Mouse (Mus musculus): ENCODE results near the gene Fez2.

Fez2 gene

GRCm38 (mm10) chr17:78364555-78365302 is 53.2 kb downstream of the Fez2 start:
- DNase-seq: peak; percentile 9 to 11

GRCm38 (mm10) chr17:78361939-78362728 is 55.8 kb downstream of the Fez2 start:
- peak; percentile 72 to 77 for DNase-seq

DNA sequence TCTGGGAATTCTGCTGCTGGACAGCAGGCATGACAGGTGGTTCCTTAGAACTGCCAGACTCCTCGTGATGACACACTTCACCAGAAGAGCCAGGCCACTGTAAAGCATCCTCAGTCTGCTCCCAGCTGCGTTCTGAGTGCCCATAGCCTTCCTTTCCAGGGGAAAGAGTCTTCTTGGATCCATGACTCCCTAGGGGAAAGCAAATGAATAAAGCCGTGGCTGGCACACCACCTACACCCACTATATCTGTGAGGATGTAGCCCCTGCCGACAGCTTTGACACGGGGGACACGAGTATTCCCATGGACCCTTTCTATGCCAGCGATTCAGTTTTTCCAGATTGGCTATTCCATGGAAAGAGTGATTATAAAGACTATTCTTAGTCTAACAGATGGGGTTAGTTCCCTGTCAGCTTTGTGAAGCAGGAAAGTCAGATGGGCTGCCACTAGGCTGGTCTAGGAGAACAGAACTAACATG is 59.7 kb downstream of the Fez2 start:
- DNase-seq: no peak

GRCm38 (mm10) chr17:78357753-78358152 is 60.2 kb downstream of the Fez2 start:
- DNase-seq: no peak

DNA sequence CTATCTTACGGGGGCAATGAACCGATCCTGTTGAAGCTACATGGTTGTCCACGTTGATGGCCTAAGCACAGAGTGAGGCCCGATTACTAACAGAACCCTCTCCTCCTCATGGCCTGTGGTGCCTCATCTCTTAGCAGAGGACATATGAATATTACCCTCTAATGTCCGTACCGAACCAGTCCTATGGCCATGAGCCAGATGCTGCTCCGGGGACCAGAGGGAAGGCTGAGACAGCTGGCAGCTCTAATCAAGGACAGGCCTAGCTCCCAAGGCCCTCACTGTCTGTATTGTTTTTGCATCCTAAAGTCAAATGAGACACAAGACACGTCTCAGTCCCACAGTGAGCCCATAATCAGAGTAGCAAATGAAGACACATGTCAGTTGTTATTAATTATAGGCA is 62.3 kb downstream of the Fez2 start:
- no peak for DNase-seq

- DNase-seq: no peak
These were observed 63.1 kb downstream of the Fez2 start for GRCm38 (mm10) chr17:78354871-78355270.

DNA sequence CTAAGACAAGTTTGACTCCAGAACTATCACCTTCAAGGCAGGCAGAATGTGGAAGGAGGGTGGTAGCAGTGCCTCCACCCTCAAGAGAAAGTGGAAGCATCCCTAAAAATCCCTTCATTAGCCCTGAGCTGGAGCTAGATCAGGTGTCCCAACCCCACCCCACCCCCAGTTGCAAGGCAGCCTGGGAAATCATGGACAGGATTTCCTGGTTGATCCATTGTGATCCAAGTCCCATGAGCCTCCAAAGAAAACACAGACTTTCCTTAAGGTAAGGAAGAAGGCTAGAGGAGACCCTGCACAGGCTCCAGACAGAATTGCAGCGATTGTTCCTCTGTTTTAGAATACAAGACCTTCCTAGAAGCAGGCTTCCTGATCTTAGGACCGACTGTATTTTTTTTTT is 63.5 kb downstream of the Fez2 start:
- no peak for DNase-seq

DNA sequence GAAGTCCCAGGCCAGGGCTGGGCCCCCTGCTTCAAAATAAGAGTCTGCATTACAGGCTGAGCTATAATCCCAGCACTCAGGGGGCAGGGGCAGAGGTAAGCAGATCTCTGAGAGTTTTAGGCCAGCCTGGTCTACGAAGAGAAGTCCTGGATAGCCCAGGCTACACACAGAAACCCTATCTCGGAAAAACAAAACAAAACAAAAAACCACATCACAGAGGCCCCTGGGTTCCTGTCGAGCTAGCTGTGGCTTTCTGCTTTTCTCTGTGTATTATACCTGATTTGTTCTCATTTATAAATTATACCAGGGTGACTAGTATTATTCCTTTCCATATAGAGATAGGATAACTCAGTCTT is 65.5 kb downstream of the Fez2 start:
- DNase-seq: no peak

DNA sequence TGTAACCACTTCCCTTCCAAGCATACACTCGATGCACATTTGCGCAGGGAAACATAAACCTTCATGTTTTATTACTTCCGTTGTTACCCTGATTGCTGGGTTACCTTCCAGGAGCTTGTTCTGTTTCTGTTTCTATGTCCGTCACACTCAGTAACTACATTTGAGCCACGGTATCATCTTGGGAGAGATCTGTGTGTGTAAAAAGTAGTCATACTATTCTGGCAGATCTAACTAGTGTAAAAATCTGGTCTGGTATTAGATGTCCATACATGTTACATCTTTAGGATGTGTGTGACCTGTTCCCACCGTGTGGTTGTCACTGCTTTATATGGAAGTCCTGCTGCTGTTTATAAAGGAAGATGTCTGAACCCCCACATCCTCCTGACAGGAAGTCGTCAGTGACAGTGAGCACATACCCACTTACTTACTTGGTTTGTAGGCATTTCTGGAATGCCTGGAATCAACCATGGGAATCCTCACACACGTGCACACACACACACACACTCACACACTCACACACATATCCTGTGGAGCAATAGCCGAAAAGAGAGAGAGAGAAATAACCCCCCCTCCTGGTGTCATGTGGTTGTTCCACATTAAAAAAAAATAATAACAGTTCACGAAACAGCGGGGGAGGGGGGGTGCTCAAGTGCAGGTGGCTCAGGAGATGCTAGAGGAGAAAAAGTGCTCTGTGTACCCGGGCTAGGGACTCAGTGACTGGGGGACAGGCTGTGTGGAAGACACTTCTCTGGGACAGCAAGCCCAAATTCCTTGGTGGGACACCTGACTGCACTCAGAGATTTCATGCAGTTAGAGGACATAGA is 66.1 kb downstream of the Fez2 start:
- DNase-seq: peak; percentile 56 to 61

GRCm38 (mm10) chr17:78347111-78347801 is 70.7 kb downstream of the Fez2 start:
- no peak for DNase-seq

DNA sequence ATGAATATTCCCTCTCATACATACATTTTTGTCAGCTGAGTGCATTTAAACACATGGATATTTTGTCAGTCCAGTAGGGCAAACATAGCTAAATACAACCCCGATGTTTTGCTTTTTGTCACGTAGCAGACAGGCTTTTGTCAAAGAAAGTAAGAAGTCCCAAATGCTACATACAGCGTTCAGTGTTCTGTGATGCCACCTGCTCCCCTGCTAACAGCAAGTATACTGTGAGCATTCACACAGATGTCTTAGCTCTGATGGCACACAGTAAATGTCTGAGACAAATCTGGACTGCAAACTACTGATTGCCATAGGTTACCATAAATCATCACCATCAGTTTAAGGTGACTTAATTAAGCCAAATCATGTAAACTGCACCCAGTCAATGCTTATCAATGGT is 74.3 kb downstream of the Fez2 start:
- no peak for DNase-seq

- DNase-seq: no peak
These were observed 82.7 kb downstream of the Fez2 start for GRCm38 (mm10) chr17:78335250-78335649.

DNA sequence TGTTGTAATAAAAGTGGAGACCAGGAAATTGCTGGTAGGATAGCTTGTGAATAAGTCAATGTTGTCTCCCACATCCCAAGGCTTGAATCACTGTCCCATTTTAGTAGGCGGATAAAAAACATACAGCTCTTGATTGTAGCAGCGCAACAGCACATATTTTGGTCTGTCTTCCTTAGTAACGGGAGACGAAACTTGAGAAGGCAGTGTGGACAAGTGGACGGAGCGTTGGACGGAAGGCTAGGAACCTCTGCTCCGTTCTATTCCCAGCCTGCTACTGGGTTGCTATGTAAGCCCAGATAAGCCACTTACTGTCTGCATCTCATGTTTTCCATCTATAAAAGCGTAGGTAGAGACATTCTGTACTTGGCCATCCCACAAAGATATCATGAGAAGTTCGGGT is 84.7 kb downstream of the Fez2 start:
- DNase-seq: no peak

DNA sequence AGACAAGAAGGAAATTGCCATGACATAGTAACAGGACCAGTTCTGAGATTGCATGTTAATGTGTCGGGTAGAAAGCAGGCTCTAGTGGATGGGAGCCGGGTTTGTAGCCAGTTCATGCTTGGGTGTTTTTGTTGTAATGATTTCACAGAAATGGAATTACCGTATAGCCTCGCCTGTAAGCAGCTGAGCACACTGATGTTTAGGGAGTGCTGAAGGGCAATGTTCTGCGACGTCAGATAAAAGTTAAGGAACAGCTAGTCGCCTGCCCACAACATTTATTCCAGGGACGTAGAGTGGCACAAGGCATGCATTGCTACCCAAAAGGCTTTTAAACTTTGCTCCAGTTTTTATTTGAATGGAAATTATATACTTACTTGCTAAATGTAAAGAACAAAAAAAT is 86.5 kb downstream of the Fez2 start:
- no peak for DNase-seq

DNA sequence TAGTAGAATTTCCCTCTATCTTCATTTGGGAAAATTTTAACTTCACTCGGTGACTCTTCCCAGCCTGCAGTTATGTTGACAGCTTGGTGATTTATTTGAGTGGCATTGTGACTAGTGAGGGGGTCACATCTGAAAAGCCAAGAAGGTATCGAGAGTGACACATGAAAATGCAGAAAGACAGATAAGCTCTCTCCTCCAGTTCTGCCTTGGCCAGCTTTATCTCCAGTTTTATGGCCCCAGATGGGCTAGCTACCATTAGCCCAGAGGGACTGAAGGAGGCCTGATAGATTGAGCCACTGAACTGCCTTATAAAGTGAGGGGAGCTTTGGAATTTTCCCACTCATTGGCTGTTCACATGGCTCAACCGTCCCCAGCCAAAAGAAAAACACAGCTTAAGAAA is 89.7 kb downstream of the Fez2 start:
- DNase-seq: no peak

GRCm38 (mm10) chr17:78327187-78327586 is 90.8 kb downstream of the Fez2 start:
- no peak for DNase-seq

DNA sequence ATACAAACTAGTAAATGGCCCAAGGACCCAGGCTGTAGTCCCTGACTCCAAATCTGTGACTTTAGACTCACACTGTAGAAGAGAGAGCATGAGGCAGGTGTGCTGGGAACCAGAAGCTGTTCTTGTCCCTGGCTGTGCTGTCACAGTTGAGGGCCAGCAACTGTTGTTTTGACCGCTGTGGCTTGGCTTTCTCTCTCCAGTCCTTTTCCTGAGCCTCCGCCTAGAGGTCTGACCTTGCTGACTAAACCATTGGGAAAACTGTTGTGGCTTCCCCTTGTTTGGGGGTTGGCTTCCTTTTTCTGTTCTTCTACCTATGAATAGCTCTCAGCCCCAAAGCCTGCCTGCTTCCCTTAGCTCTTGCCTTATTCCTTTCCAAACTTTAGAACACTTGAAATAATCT is 91.6 kb downstream of the Fez2 start:
- DNase-seq: no peak

DNA sequence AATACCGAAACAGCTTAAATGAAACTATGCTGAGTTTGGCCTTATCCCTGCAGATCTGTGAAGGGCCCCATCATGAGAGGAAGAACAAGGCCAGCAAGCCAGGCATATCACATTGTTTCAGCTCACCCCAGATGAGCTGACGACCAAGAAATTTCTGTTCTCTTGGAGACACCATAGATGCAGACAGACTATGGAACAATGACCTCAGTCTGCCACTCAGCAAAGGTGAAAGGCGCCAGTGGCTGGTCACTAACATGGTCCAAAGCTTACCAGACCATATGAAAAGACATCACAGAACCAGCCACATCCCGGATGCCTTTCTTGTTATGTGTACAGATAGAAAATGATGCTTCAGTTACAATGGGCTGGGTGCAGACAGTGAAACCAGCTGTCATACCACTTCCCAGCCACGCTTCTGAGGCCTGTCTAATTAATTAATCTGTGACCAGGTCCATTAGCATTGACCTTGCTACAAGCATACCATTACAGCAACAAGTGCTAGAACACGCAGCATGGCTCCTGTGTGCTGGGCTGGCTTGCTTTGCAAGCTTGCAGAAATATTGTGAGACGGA is 92.1 kb downstream of the Fez2 start:
- DNase-seq: no peak

GRCm38 (mm10) chr17:78322369-78323335 is 95.3 kb downstream of the Fez2 start:
- DNase-seq: no peak

DNA sequence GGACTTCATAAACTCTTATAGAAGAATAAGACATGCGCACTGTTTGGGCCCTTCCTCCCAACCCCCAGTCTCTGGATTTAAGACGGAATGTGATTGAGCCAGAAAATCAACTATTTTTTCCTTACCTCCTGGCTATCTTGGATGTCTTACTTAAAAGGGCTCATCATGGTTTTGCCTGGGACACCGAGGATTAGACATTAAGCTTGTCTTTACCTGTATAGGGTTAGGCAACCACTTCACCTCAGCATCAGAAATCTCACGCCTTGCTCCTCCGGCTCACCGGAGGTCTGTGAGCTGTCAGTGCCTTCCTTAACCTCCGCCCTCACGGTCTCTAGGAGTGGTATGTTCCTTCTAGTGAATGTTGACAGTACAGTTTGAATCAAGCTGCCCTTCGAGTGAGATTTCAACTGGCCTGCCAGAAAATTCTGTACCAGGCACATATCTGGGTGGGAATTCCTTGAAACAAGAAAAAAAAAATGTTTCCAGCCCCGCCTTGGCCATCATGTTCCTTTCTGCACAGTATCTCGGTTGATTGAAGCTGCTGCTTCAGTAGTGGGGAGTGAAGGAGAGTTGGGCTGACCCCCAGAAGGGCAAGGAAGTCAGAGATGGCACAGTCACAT is 96.6 kb downstream of the Fez2 start:
- no peak for DNase-seq
